ENCODE assay signal across 34 mouse cellular contexts in the genomic region with DNA sequence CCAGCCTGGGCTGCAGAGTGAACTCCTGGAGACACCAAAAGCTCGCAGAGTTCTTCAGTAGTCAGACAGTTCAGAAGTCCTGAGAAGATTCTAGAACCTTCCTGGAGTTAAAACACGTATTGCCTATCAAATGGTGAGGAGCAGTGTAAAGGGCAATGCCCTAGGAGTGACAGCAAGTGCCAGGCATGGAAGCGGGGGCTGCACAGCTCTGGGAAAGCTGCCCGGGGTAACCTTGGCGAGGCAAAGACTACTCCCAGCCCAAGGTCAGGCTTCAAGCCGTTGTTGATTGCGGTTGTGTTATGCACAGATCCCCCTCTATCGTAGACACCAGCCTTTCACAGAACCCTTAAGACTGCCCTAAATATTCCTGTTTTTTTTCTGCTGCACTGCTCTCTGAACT. TPM values are rescaled to one million over a fixed set of nuclear protein-coding genes. Genes with fewer than 3 reads are reported as not detected.
A peak's percentile ranks its signal among the peaks of the same experiment; 100 is the strongest.
DNase-seq lines count a peak whose midpoint lies in the region; TF ChIP-seq lines count a peak whose summit lies in the region.
"Had no signal": no experiment of that assay in that cellular context is flagged by ENCODE, and none has a peak within 500 bp of the region (broad histone marks: within the 10 kb centered on the region; RNA-seq: fewer than 3 reads in every experiment).

No protein-coding gene starts in this region.

- H3K4me3 ChIP-seq in layer of hippocampus, adult 2 months: no peak overlapping the region
- H3K4me3 ChIP-seq in cortical plate, adult 2 months (ENCODE audit: insufficient read depth, low read length): no peak overlapping the region
- H3K4me3 ChIP-seq: embryonic facial prominence, embryonic 12.5 days; heart, adult 2 months; kidney, embryonic 15.5 days; limb, embryonic 15.5 days; midbrain, embryonic 10.5 days; neural tube, embryonic 15.5 days; stomach, embryonic 15.5 days had no signal

- no peaks in the 10 kb centered on the region for H3K4me1 ChIP-seq in cortical plate, adult 2 months (ENCODE audit: control insufficient read depth, insufficient read depth, low read length)

- TF ChIP-seq POLR2A in cortical plate, adult 2 months (IDR thresholded peaks at IDR 0.05; ENCODE audit: extremely low read depth, insufficient read depth, low read length): no peak

- H3K27ac ChIP-seq in layer of hippocampus, adult 2 months: peak overlapping the region; percentile 64; the same call in 1 of the 2 replicates
- H3K27ac ChIP-seq in cortical plate, adult 2 months (ENCODE audit: insufficient read depth, low read length): peak overlapping the region; percentile 64
- H3K27ac ChIP-seq: embryonic facial prominence, embryonic 12.5 days; heart, adult 2 months; hindbrain, postnatal 0 days; kidney, embryonic 15.5 days; limb, embryonic 15.5 days; midbrain, embryonic 10.5 days; neural tube, embryonic 15.5 days; stomach, embryonic 15.5 days had no signal

- DNase-seq in layer of hippocampus, adult 2 months (ENCODE audit: low spot score in 2 of 2): no peak
- DNase-seq in layer of hippocampus, adult 18-20 months (ENCODE audit: low spot score in 2 of 2): no peak
- DNase-seq in thymus, postnatal 4 days: peak; percentile 16
- no peak for DNase-seq in thymus, postnatal 36 days
- DNase-seq in gastrocnemius, adult 8-10 months (ENCODE audit: low spot score in 2 of 2): no peak
- DNase-seq in right cerebral cortex, postnatal 25 days: no peak
- DNase-seq: B cell, adult 2 months; cerebellum, adult 11-12 months; cerebellum, postnatal 10 days; forebrain, postnatal 0 days; gastrocnemius, postnatal 25 days; kidney, postnatal 36 days; layer of hippocampus, adult 9-11 months; liver, postnatal 0 days; retina, postnatal 1 day had no signal

- TF ChIP-seq CTCF in layer of hippocampus, adult 2 months (conservative IDR thresholded peaks at IDR 0.05): no peak
- TF ChIP-seq CTCF in cortical plate, adult 2 months (IDR thresholded peaks at IDR 0.05; ENCODE audit: extremely low read depth, insufficient read depth, low read length): no peak

RNA-seq across cellular contexts. Expression of a gene that starts 4.7 kb away (rescaled TPM):
- total RNA-seq in layer of hippocampus, adult 2 months (2021): 1 to 10 TPM; 7.5 to 8.6 TPM
- 1 to 10 TPM; 6.6 to 7.6 TPM for total RNA-seq in layer of hippocampus, adult 18-20 months (2021)
- polyA plus RNA-seq in cortical plate, adult 2 months (2012; rRNA removed): 10.2 and 11.3 TPM in 2 replicates
- under 1 TPM in 3 of 4 experiments, not detected in 1; 0.29 to 0.56 (median 0.54) TPM for total RNA-seq in gastrocnemius, adult 8-10 months (2022)
- polyA plus RNA-seq: G1E had no signal

RNA-seq across cellular contexts. Expression of a gene that starts 5.0 kb away (rescaled TPM):
- total RNA-seq in layer of hippocampus, adult 2 months (2021): not detected
- under 1 TPM in 1 of 2 experiments, not detected in 1; 0.18 TPM for total RNA-seq in layer of hippocampus, adult 18-20 months (2021)
- 0.15 and 0.38 TPM in 2 replicates for polyA plus RNA-seq in cortical plate, adult 2 months (2012; rRNA removed)
- under 1 TPM in 1 of 4 experiments, not detected in 3; 0.19 TPM for total RNA-seq in gastrocnemius, adult 8-10 months (2022)
- total RNA-seq: CH12.LX; gastrocnemius, postnatal 25 days; heart, adult 2 months; hematopoietic stem cell, adult 5-6 weeks; left cerebral cortex, postnatal 36 days had no signal

RNA-seq across cellular contexts. Expression of a gene that starts 12.0 kb away (rescaled TPM):
- 100 to 1,000 TPM; 134 to 137 TPM for total RNA-seq in layer of hippocampus, adult 2 months (2021)
- 100 to 1,000 TPM; 134 to 139 TPM for total RNA-seq in layer of hippocampus, adult 18-20 months (2021)
- polyA plus RNA-seq in cortical plate, adult 2 months (2012; rRNA removed): 202 and 241 TPM in 2 replicates
- 10 to 100 TPM; 75.5 to 96.0 (median 89.5) TPM for total RNA-seq in gastrocnemius, adult 8-10 months (2022)

RNA-seq across cellular contexts. Expression of a gene that starts 24.8 kb away (rescaled TPM):
- not detected for total RNA-seq in layer of hippocampus, adult 2 months (2021)
- not detected for total RNA-seq in layer of hippocampus, adult 18-20 months (2021)
- polyA plus RNA-seq in cortical plate, adult 2 months (2012; rRNA removed): not detected in 2 replicates
- under 1 TPM in 1 of 4 experiments, not detected in 3; 0.86 TPM for total RNA-seq in gastrocnemius, adult 8-10 months (2022)
- total RNA-seq: CH12.LX; forebrain, postnatal 0 days; G1E; gastrocnemius, postnatal 25 days; hematopoietic stem cell, adult 5-6 weeks; hindbrain, postnatal 0 days; left cerebral cortex, adult 18-20 months; left cerebral cortex, postnatal 36 days had no signal
- polyA plus RNA-seq: embryonic facial prominence, embryonic 12.5 days; forebrain, embryonic 11.5 days; forebrain, postnatal 0 days; G1E; heart, embryonic 14.5 days; hindbrain, postnatal 0 days; intestine, postnatal 0 days; kidney, embryonic 15.5 days; limb, embryonic 15.5 days; lung, postnatal 0 days; midbrain, embryonic 10.5 days; neural tube, embryonic 15.5 days; Patski had no signal

RNA-seq across cellular contexts. Expression of a gene that starts 44.1 kb away (rescaled TPM):
- total RNA-seq in layer of hippocampus, adult 2 months (2021): not detected
- total RNA-seq in layer of hippocampus, adult 18-20 months (2021): not detected
- not detected in 2 replicates for polyA plus RNA-seq in cortical plate, adult 2 months (2012; rRNA removed)
- total RNA-seq in gastrocnemius, adult 8-10 months (2022): not detected
- total RNA-seq: CH12.LX; forebrain, postnatal 0 days; G1E; gastrocnemius, postnatal 25 days; hematopoietic stem cell, adult 5-6 weeks; hindbrain, postnatal 0 days; left cerebral cortex, adult 18-20 months; left cerebral cortex, postnatal 36 days had no signal
- polyA plus RNA-seq: embryonic facial prominence, embryonic 12.5 days; forebrain, embryonic 11.5 days; forebrain, postnatal 0 days; G1E; heart, embryonic 14.5 days; hindbrain, postnatal 0 days; intestine, postnatal 0 days; kidney, embryonic 15.5 days; limb, embryonic 15.5 days; lung, postnatal 0 days; midbrain, embryonic 10.5 days; neural tube, embryonic 15.5 days; Patski; stomach, embryonic 15.5 days had no signal

Comparison
In these comparisons a context has a peak if more than half of its experiments do, and no peak if none do; other contexts are left out.
1. RNA of a gene that starts 4.7 kb away (total RNA-seq): 7.5 to 8.6 TPM in layer of hippocampus, adult 2 months and 6.6 to 7.6 TPM in layer of hippocampus, adult 18-20 months; 0.29 to 0.56 TPM in gastrocnemius, adult 8-10 months; every median in the first group is over 4 times any median in the second.